Mouse (Mus musculus): ENCODE data around the gene Exosc2. TPM values are rescaled to one million over a fixed set of nuclear protein-coding genes. Genes with fewer than 3 reads are reported as not detected.

Gene Exosc2
- total and polyA plus RNA-seq, 3 experiments = 128 to 219 (median 172) TPM

GRCm38 (mm10) chr2:31706531-31706930, 36.0 kb downstream of the Exosc2 start (continued):
- no peak for TF ChIP-seq E2F4 (IDR thresholded peaks at IDR 0.05; ENCODE audit: borderline replicate concordance, low read depth, low read length)

- Histone ChIP-seq H3K9me3 (replicated peaks; ENCODE audit: insufficient read depth, low read length) (no peaks in the 10 kb centered on the region), H3K27ac (ENCODE audit: control insufficient read depth, low read depth, low read length) (no peak overlapping the region), H3K36me3 (ENCODE audit: control insufficient read depth in 1 of 2, insufficient read depth in 2 of 2, low read length in 2 of 2) (no peaks in the 10 kb centered on the region; a peak in 1 of 4 replicates), H3K4me1 (ENCODE audit: control insufficient read depth in 1 of 2, insufficient read depth in 2 of 2, low read length in 2 of 2) (no peaks in the 10 kb centered on the region), H3K79me2 (ENCODE audit: control insufficient read depth, insufficient read depth, low read length, poor library complexity) (no peaks in the 10 kb centered on the region), H3K27me3 (ENCODE audit: control insufficient read depth in 1 of 2, insufficient read depth in 2 of 2, low read length in 2 of 2) (no peaks in the 10 kb centered on the region), H3K4me3 (ENCODE audit: control insufficient read depth in 1 of 2, insufficient read depth in 1 of 2, low read depth in 2 of 2, low read length in 2 of 2) (no peak overlapping the region), H3K9ac (ENCODE audit: control insufficient read depth, low read depth, low read length, poor library complexity, severe bottlenecking) (no peak overlapping the region)
- DNase-seq (ENCODE audit: low read depth, low spot score) = no peak
- TF ChIP-seq SMC3 (IDR thresholded peaks at IDR 0.05; ENCODE audit: low read depth, low read length) = no peak
- TF ChIP-seq RAD21 (IDR thresholded peaks at IDR 0.05; ENCODE audit: low read depth, low read length) = no peak
- no peak for TF ChIP-seq USF2 (IDR thresholded peaks at IDR 0.05; ENCODE audit: borderline replicate concordance in 1 of 2, insufficient read depth in 1 of 2, low read depth in 1 of 2, low read length in 2 of 2)
- no peak for TF ChIP-seq RCOR1 (IDR thresholded peaks at IDR 0.05; ENCODE audit: low read depth, low read length)
- TF ChIP-seq POLR2AphosphoS2 (IDR thresholded peaks at IDR 0.05; ENCODE audit: low read length) = no peak
- no peak for TF ChIP-seq MXI1 (IDR thresholded peaks at IDR 0.05; ENCODE audit: low read depth, low read length)
- no peak for TF ChIP-seq ZMIZ1 (IDR thresholded peaks at IDR 0.05; ENCODE audit: low read depth, low read length)
- no peak for TF ChIP-seq MAZ (IDR thresholded peaks at IDR 0.05; ENCODE audit: low read depth, low read length)
- no peak for TF ChIP-seq ZKSCAN1 (IDR thresholded peaks at IDR 0.05; ENCODE audit: low read depth, low read length)
- no peak for TF ChIP-seq BHLHE40 (IDR thresholded peaks at IDR 0.05; ENCODE audit: borderline replicate concordance, low read depth, low read length)
- TF ChIP-seq ZNF384 (IDR thresholded peaks at IDR 0.05; ENCODE audit: low read depth, low read length) = no peak
- no peak for TF ChIP-seq JUND (IDR thresholded peaks at IDR 0.05; ENCODE audit: low read depth, low read length)
- TF ChIP-seq CHD1 (IDR thresholded peaks at IDR 0.05; ENCODE audit: low read depth, low read length) = no peak
- TF ChIP-seq ZC3H11A (IDR thresholded peaks at IDR 0.05; ENCODE audit: low read depth, low read length) = no peak
- no peak for TF ChIP-seq POLR2A (IDR thresholded peaks at IDR 0.05; ENCODE audit: control insufficient read depth in 1 of 2, insufficient read depth in 1 of 2, low read depth in 1 of 2, low read length in 2 of 2, poor library complexity in 1 of 2)
- TF ChIP-seq CTCF (IDR thresholded peaks at IDR 0.05 in 2 of 3, conservative IDR thresholded peaks at IDR 0.05 in 1 of 3; ENCODE audit: control insufficient read depth in 1 of 3, insufficient read depth in 1 of 3, low read depth in 2 of 3, low read length in 3 of 3, poor library complexity in 1 of 3, severe bottlenecking in 1 of 3) = no peak
- TF ChIP-seq POLR2AphosphoS5 (IDR thresholded peaks at IDR 0.05; ENCODE audit: borderline replicate concordance, low read depth, low read length) = no peak
Measured at GRCm38 (mm10) chr2:31712716-31713115, 42.2 kb downstream of the Exosc2 start.

DNA sequence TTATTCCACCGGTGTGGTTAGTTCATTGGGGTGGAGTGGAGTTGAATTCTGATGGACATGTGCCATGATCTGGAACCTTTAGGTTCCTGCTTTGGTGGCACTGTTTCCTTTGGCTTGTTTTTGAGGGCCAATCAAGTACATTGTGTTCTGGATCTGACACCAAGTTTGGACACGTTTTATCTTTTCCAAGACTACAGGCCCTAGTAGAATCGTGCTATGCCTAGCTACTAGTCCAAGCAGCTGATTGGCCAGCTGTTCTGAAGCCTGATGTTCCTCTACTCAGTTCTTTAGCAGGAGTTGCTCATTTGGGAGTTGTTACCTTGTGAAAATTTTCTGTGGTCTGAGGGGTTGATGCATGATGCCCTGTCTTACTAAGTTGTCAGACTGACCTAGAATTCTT, 43.3 kb downstream of the Exosc2 start:
- Histone ChIP-seq H3K9ac (ENCODE audit: control insufficient read depth, low read depth, low read length, poor library complexity, severe bottlenecking) (no peak overlapping the region), H3K27me3 (ENCODE audit: control insufficient read depth in 1 of 2, insufficient read depth in 2 of 2, low read length in 2 of 2) (no peaks in the 10 kb centered on the region), H3K79me2 (ENCODE audit: control insufficient read depth, insufficient read depth, low read length, poor library complexity) (no peaks in the 10 kb centered on the region), H3K9me3 (replicated peaks; ENCODE audit: insufficient read depth, low read length) (no peaks in the 10 kb centered on the region), H3K4me3 (ENCODE audit: control insufficient read depth in 1 of 2, insufficient read depth in 1 of 2, low read depth in 2 of 2, low read length in 2 of 2) (no peak overlapping the region), H3K27ac (ENCODE audit: control insufficient read depth, low read depth, low read length) (no peak overlapping the region), H3K36me3 (ENCODE audit: control insufficient read depth in 1 of 2, insufficient read depth in 2 of 2, low read length in 2 of 2) (no peaks in the 10 kb centered on the region; a peak in 1 of 4 replicates), H3K4me1 (ENCODE audit: control insufficient read depth in 1 of 2, insufficient read depth in 2 of 2, low read length in 2 of 2) (no peaks in the 10 kb centered on the region)
- TF ChIP-seq TAL1 (IDR thresholded peaks at IDR 0.05; ENCODE audit: low read length) (no peak), MXI1 (IDR thresholded peaks at IDR 0.05; ENCODE audit: low read depth, low read length) (no peak), GABPA (IDR thresholded peaks at IDR 0.05; ENCODE audit: low read depth, low read length) (no peak), ELF1 (IDR thresholded peaks at IDR 0.05; ENCODE audit: low read depth, low read length) (no peak)
- no peak for DNase-seq (ENCODE audit: low read depth, low spot score)

Measured in MEL (cell line).